Mouse (Mus musculus) spleen, postnatal 36 days (tissue): ENCODE measurements around the gene Abhd16a.

Experiments
- DNase-seq, 2 experiments: peaks; one replicate each; pipeline ENCODE4 v3.0.0; 2022; ENCODE audit warnings: low spot score in 2 of 2, mixed read lengths in 1 of 2

Gene Abhd16a

DNA sequence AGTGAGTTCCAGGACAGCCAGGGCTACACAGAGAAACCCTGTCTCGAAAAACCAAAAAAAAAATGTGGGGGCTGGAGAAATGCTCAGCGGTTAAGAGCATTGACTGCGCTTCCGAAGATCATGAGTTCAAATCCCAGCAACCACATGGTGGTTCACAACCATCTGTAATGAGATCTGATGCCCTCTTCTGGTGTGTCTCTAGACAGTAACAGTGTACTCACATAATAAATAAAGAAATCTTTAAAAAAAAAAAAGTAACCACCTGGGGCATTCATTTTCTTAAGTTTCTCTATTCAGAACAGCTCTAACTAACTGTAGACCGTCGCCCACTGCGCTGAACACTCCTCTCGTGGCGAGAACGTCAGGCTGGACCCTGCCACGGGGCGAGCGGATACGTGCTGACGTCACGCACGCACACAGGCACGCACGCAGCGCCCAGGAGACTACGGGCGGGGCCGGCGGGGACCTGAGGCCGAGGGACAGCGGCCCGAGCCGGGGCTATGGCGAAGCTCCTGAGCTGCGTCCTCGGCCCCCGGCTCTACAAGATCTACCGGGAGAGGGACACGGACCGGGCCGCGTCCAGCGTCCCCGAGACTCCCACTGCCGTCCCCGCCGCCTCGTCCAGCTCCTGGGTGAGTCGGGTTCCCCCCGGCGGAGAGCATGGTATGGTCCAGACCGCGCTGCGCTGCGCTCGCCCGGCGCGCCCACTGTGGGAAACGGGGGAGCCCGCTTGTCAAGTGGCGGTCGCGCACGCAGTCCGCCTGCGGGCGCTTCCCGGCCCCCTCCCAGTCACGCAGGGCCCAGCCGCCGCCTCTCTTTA, at the start of gene Abhd16a:
Abhd16a (plus strand) TSS at position 439 of the 820 bp plus-strand sequence.
- peak; percentile 94 for DNase-seq

DNA sequence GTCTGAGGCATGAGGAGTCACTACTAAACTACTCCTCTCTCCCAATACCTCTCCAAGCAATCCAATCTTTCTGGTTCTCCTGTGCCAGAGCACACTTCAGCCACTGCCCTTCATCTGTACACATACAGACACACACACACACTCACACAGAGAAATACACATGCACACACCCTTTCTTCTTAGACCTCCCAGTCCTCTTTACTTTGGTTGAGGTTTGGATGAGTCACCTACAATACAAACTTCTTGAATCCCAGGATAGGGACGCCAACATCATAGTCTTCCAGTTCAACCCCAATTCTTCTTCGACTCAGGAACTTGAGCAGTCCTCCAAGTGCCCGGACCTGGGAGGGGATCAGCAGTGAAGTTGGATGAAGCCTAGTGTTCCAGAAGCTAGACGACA, 45.3 kb upstream of the Abhd16a start:
- DNase-seq, result no peak

DNA sequence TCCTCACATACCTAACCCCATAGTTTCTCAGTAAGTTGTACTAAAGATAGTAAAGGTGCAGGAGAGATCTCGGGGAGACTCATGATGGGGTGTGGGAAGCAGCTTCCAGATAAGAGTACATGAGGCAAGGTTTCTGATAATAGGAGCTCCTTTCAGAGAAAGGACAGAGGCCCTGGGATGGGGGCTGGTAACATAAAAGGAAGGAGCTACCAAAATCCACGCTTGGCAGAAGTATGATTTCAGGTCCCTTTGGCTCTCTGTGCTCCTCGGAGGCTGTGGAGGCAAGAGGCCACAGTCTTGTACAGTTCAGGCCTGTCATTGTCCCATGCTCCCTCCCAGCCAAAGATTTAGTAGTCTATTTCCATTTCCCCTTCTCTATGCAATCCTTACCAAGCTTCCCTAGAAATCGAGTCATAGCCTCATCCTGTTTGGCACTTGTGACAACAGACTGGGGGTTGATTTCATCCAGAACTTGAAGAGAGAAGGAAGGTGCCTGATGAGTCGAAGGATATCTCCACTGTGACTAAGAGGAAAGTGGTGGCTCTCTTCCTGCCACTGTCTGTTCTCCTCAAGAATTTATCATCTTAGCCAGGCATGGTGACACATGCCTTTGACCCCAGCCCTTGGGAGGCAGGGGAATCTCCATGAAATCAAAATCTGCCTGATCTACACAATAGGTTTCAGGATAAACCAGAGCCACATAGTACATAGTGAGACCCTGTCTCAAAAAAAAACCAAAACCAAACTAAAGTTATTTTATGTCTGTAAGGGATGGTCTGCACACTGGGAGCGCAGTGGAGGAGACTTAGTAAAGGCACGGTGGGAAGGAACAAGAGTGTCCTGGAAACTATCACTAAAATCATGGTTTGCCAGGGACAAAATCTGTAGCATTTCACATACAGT, 43.9 kb upstream of the Abhd16a start:
- no peak for DNase-seq

DNA sequence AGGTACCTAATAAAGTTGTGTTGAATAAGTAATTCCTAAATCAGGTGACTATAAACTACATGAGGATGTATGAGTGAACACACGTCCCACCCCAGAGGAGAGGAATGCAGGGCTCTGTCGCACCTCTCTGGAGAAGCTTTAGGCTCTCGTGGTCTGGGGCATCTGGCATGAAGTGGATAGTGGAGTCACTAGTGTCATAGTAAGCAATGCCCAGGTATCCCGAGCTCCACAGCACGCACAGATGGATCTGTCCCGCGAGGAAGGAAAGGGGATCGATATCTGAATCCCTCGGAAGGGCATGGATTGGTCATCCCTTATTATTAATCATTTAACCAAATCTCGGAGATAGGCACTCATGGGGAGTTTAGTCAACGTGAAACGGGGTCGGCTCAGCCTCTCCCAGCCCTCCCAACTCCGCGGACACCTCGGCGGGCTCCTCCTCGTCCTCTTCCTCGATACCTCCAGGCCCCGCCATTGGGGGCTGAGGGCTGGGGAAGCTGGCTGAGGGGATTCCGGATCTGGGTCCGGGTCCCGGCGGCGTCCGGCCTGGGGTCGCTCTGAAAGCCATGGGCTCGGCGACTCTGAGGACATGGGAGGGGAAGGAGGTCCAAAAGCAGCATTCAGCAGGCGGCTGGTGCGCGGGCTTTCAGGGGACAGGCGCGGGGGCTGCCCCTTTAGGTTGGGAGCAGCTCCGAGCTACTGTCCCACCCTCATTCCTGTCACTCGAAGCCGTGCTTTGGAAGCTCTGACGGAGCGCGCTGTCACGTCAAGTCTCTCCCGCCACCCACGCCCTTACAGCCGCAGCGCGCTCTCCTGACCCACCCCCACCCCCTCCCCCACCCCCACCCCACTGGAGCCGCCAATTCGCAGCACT, 43.0 kb upstream of the Abhd16a start:
- no peak for DNase-seq

DNA sequence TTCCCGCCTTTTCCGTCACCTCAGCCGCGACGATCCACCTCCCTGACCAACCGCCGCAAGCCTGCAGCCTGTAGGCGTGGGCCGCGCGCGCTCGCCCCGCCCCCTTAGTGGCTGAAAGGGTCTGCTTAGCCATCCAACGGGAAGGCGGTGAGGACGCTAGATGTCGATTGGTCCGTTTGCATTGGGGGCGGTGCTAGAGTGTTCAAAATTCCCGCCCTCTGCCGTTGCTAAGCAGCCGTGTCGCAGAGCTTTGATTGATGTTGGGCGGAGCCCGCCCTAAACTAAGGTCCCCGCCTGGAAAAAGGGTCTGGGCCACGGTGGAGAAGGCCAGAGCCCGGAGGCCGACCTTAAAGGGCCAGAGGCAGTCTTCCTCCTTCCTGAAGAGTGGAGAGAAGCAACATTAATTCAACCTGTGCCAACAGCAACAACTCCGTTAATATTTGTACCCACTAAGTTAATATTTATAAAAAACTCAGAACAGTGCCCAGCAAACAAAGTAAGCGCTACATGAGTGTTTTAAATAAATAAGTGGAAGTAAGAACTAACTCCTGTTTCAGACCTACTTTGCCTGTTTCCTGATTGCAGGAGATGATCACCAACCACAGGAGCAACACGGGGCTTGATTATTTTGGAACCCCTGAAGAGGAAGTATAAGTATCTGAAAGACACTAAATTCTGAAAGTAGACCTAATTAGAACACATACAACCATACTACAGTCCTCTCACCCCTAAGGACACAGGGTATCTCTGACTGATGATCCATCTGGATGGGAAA, 42.2 kb upstream of the Abhd16a start, which contains the start of gene Msh5:
Msh5 (minus strand) TSS at position 65 of the 775 bp plus-strand sequence.
- peak; percentile 96 to 97 for DNase-seq

DNA sequence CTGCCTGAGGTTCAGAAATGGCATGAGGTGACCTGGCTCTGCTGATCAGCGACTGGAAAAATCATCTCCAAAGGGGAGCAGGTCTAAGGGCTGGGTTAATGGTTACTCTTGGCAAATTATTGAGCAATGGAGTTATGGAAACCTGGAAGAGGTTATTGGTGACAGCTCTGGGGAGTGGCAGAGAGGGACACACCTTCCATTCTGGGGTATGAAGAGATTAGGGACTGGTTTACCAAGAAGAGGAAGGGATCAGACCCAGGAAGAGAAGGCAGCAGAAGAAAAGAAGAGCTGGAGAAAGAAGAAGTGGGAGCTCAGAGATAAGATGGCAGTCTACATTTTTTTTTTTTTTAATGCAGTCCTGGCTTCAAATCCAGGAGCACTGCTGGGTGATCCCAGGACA, 41.4 kb upstream of the Abhd16a start:
- no peak for DNase-seq

DNA sequence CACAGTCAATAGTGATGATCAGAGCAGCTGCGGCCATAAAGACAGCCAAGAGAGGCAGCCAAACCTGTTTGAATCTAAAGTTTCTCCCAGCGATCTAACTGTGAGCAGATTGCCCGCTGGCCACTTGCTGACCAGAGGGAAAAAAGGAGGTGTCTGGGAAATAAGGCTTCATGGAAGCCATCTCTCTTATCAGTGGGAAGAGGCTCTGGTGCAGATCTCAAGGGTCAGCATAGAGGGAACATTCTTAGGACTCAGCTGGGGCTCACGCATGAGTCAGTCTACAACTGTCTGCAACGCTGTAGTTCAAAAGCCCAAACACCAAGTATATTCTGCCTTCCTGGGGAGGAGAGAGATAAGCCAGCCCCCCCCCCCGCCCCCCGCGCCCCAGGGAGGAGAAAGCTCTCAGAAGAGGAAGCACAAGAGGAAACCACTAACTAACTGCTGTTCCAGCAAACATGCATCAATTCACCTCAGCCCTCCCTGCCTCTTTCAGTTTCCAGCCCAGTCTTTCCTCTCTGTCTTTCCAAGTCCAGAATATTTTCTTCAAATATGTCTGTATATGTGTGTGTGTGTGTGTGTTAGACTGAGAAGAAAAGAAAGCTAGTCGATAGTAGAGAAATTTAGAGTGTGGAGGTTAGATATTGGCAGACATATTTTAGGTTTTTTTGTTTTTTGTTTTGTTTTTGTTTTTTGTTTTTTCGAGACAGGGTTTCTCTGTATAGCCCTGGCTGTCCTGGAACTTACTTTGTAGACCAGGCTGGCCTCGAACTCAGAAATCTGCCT, 40.7 kb upstream of the Abhd16a start:
- DNase-seq, result peak; percentile 72 to 78

DNA sequence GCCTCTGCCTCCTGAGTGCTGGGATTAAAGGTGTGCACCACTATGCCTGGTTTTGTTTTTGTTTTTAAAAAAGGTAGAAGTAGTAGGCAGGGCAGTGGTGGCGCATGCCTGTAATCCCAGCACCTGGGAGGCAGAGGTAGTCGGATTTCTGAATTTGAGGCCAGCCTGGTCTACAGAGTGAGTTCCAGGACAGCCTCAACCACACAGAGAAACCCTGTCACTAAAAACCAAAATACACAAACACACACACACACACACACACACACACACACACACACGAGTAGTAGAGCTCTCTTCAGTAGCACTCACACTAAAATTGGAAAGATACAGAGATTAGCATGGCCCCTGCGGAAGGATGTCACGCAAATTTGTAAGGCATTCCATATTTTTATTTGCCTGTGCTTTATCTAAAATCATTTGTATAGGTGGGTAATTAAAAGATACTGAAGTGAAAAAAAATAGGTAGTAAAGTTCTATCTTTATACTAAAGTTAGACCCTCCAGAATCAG, 40.1 kb upstream of the Abhd16a start:
- DNase-seq, result no peak

DNA sequence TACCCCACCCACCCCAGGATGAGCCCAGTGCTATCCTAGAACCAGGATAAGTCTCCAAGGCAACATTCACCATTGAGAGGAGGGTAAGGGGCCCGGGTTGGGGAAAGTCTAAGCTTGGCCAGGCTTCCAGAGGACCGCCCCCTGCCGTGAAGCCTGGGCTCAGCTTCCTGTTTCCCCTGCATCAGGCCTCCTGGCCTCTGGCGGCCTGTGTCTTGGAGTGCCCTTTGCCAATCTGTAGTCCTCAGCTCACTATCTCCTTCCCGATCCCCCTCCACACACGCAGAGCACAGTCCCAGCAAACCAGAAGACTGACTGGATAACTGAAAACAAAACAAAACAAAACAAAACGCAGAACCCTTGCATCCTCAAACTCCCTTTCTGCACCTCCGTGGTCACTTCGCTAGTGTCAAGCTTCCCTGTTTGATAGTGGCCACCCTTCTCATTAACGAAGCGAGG, 39.5 kb upstream of the Abhd16a start, which contains the start of gene Clic1:
Clic1 (plus strand) TSS at position 406 of the 456 bp plus-strand sequence.
- DNase-seq, result peak; percentile 58 to 68

DNA sequence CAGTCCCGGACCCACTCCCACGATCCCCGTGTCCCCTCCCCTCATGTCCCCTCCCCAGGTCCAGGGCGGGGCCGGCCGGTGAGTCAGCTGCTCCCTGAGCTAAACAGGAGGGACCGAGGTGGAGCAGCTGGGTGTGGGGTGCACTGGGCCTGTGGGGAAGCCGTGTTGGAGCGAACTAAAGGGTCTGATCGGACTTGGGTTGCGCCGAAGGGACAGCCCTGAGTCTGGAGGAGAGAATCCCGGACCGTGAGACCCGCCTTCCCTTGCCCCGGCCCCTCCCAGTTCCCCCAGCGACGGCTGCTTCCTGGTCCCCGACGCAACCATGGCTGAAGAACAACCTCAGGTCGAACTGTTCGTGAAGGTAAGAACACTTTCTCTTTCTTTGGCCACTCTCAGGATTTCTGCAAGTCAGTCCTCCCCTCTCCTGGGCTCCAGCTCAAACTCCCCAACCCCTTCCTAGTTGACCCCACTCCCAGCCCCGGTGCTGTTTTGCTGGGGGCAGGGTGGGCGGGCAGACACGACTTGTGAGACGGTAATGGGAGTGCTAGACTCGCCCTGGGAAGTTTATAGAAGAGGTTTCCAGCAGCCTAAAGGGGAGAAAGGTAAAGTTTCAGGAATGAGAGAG, 38.8 kb upstream of the Abhd16a start:
- peak; percentile 84 to 86 for DNase-seq

DNA sequence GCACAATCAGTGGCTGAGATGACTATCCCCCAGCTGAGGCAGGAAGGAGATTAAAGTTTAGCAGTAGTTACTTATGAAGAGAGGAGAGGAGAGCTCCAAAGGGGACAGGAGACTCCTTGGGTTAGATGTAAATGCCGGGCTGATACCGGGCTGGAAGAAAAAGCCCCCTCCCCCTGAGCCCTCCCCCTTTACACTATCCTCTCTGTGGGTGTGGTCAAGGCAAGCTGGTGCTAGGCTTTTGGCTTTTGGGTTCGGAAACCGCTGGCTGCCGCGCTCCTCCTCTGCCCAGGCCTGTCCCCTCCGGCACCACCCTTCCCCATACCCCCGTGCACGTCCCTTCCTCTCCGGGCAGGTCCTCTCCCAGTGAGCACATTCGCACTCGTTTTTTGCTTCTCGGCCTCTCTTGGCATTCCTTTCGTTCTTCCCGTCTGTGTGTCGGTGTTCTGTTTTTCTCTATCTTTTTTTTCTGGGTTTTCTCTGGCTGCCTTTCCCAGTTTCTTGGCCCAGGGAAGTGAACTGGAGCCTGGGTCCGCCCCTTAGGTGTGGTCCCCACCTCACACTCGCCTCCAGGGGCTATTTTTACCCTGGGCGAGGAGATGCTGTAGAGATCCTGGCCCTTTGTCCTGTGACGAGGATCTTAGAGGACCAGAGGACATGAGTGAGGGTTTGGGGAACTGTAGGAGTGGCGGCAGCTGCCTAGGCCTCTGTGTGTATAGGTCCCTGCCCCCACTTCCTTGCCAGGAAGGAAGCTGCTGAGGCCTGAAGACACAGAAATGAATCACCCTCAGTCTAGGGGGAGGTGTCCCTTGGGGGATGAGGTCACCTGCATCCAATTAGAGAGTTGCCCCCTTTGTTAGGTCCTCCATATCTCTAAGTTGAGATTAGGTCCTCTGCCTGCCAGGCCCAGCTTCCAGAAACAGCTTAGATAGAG, 37.6 kb upstream of the Abhd16a start:
- peak; percentile 88 to 90 for DNase-seq

DNA sequence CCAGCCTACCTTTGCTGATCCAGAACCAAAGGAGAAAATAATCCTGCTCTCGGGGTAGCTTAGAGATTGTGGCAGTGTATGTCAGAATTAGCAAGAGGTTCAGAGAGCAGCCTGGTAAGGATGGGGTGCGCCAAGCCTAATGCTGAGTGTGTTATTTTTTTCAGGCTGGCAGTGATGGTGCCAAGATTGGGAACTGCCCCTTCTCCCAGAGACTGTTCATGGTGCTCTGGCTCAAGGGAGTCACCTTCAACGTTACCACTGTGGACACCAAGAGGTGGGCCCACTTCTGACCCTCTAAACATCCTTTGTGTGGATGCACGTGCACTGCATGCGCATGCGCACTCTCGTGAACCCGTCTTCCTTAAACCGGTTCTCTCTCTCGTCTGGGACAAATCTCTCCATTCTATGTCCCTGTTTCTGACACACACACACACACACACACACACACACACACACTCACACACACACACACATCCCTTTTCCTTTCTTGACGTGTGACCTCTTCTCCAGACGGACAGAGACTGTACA, 36.7 kb upstream of the Abhd16a start:
- no peak for DNase-seq

DNA sequence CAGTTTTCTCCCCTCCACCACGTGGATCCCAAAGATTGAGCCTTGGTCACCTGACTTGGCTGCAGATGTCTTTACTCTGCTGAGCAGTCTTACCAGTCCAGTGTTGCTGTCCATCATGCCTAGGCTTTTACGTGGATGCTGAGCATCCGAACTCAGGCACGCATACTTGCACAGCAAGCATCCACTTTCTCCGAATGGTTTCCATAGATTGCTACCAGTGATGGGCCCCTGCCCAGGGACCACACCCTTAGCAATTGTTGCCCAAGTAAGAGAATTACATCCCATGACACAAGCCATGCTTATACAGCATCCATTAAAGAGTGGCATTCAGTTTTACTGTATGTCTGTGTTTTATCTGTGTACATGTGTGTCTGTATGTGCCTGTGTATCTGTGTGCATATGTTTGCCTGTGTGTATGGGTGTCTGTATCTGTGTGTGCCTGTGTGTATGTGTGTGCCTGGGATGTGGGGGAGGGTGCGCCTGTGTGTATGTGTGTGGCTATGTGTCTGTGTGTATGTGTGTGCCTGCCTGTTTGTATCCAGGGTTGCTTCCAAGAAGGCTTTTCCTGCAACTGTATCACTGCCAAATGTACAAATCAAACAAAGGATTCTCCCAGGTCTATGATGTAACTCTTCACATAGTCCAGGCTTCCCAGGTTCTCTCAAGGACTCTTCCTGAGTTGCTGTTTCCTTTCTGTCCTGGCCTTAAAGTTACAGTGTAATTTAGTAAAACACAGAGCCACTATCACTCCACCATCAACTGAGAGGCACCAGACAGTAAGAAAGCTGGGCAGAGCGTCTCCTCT, 33.2 kb upstream of the Abhd16a start:
- no peak for DNase-seq

DNA sequence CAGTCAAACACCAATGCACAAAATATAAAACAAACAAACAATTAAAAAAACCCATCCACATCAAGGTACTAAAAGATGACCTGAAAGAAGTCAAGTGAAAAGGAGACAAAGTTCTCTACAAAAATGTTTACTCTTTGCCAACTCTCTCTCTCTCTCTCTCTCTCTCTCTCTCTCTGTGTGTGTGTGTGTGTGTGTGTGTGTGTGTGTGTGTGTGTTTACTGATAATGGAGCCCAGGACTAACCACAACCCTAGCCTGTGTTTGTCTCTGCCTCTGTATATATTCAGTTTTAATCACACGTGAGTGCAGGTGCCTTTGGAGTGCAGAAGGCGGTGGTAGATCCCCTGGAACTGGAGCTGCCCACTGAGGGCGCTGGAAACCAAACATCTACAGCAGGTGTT, 32.0 kb upstream of the Abhd16a start:
- no peak for DNase-seq

DNA sequence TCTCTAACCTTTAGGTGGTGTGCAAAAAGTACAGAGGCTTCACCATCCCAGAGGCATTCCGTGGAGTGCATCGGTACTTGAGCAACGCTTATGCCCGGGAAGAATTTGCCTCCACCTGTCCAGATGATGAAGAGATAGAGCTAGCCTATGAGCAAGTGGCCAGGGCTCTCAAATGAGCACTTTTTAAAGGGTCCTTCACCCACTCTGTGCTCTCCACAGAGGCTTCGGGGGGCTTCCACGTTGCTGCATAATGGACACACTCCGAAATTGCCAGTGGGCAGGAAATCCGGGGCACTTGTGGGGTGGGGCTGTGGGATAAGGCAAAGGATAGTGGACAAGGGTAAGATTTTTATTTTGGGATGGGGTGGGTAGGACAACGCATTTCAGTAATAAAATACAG, 30.7 kb upstream of the Abhd16a start:
- DNase-seq, result no peak

DNA sequence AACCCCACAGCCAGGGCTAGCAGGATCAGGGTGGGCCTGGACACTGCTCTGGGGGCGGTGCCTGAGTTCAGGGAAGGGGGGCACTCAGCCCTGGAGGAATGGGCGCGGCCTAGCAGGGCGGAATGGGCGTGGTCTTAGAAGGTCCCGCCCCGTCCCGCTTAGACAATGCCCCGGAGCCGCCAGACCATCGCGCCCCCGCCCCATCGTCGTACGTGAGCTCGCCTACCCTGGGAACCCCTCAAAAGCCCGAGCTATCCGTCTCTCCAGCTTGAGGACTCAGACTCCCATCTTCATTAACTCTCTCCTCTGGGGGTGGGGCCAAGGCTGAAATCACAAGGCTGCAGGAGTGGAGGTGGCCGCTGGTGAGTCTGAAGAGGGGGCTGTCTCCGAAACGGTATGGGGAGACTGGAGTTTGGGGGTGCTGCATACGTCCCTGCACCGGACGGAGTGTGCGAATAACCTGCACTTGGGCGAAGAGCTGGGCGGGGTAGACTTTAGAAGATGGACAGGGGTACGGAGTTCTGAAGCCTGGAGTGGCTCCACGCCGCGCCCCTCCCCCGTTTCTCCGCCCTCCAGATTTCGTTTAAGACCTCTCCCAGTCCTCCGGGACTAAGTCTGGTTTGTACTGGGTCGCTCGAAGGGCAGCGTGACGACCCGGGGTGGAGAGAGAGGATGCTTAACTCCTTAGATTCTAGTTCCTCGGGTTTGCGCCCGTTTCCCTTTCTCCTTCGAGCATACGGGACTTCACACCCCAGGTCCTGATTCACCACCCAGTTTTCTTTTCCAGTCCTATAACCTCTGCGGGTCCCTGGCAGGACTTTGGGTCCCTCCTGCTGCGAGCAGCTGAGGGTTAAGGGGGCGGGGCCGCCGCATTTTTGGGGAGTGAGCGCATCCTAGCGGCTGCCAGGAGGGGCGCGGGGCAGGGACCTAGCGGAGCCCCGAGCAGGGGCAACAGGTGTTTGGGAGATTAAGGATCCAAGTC, 29.9 kb upstream of the Abhd16a start, which contains the start of gene Ddah2:
Ddah2 (plus strand) TSS at position 125 of the 982 bp plus-strand sequence.
- DNase-seq, result peak; percentile 78 to 81
